Mouse (Mus musculus) adrenal gland, postnatal 10 days (tissue): ENCODE measurements around the gene Gtpbp6. TPM values are rescaled to one million over a fixed set of nuclear protein-coding genes. Genes with fewer than 3 reads are reported as not detected.
A peak's percentile ranks its signal among the peaks of the same experiment; 100 is the strongest.
"Not testable (repeated sequence)": the region's sequence is repeated elsewhere in the genome, so short reads cannot be mapped to it uniquely, and the experiment has no call there.

ENCODE experiments used
- DNase-seq: peaks from one replicate; pipeline ENCODE4 v3.0.0; 2021; ENCODE audit warnings: mixed read lengths
- long read RNA-seq, 2 experiments: library from polyadenylated mRNA; stranded (forward); transcript quantifications; one replicate each; pipeline ENCODE4 v2.0.0; 2021
- total RNA-seq, 2 experiments: library from RNA; stranded (reverse); gene quantifications; 2 replicates each; pipeline ENCODE4 v1.2.3; 2021

Gtpbp6 gene
- total RNA-seq = 10 to 100 TPM; 44.4 to 54.2 TPM
- long read RNA-seq, experiment 1, transcript Gtpbp6-202 (7 exons, 1,481 nt) = minor isoform, 9 of 89 reads
- long read RNA-seq, experiment 1, transcript Gtpbp6-201 (10 exons, 1,617 nt) = major isoform, 45 of 89 reads
- long read RNA-seq, experiment 1, partial matches to known transcripts = 8 of 89 reads
- long read RNA-seq, experiment 1, other reads (novel, unspliced or antisense) = 27 of 89 reads
- long read RNA-seq, experiment 2, transcript Gtpbp6-201 (10 exons, 1,617 nt) = major isoform, 27 of 52 reads
- long read RNA-seq, experiment 2, partial matches to known transcripts = 5 of 52 reads
- long read RNA-seq, experiment 2, other reads (novel, unspliced or antisense) = 19 of 52 reads

- DNase-seq = peak; percentile 97
Measured at GRCm38 (mm10) chr5:110107581-110108304, at the start of gene Gtpbp6. TSS of gene Gtpbp6 (minus strand) at chr5:110108197.

GRCm38 (mm10) chr5:110143007-110143406 lies 35.0 kb upstream of the Gtpbp6 start:
- no peak for DNase-seq

- DNase-seq = peak; percentile 55
Measured at GRCm38 (mm10) chr5:110142309-110142708, 34.3 kb upstream of the Gtpbp6 start.

GRCm38 (mm10) chr5:110140424-110140823 lies 32.4 kb upstream of the Gtpbp6 start:
- no peak for DNase-seq

- DNase-seq = no peak
Measured at GRCm38 (mm10) chr5:110139325-110139724, 31.3 kb upstream of the Gtpbp6 start.

GRCm38 (mm10) chr5:110137816-110138215 lies 29.8 kb upstream of the Gtpbp6 start:
- no peak for DNase-seq

- DNase-seq = no peak
Measured at GRCm38 (mm10) chr5:110136087-110136464, 28.1 kb upstream of the Gtpbp6 start.

GRCm38 (mm10) chr5:110135293-110136086 lies 27.5 kb upstream of the Gtpbp6 start, which contains the start of gene Chfr:
TSS of gene Chfr (plus strand) at chr5:110135842.
- peak; percentile 100 for DNase-seq

GRCm38 (mm10) chr5:110122380-110122779 lies 14.4 kb upstream of the Gtpbp6 start:
- DNase-seq = not testable (repeated sequence)

GRCm38 (mm10) chr5:110109991-110110441 lies 2.0 kb upstream of the Gtpbp6 start, which contains the start of gene Zfp605:
TSS of gene Zfp605 (plus strand) at chr5:110110092.
- peak; percentile 92 for DNase-seq

GRCm38 (mm10) chr5:110108305-110108628 lies 270 bp upstream of the Gtpbp6 start:
- no peak for DNase-seq

- no peak for DNase-seq
Measured at GRCm38 (mm10) chr5:110106901-110107564, 964 bp downstream of the Gtpbp6 start.

GRCm38 (mm10) chr5:110106140-110106871 lies 1.7 kb downstream of the Gtpbp6 start:
- peak; percentile 6 for DNase-seq

GRCm38 (mm10) chr5:110104616-110105380 lies 3.2 kb downstream of the Gtpbp6 start:
- DNase-seq = peak; percentile 7

GRCm38 (mm10) chr5:110103901-110104615 lies 3.9 kb downstream of the Gtpbp6 start:
- DNase-seq = no peak

GRCm38 (mm10) chr5:110102853-110103625 lies 5.0 kb downstream of the Gtpbp6 start:
- no peak for DNase-seq

- no peak for DNase-seq
Measured at GRCm38 (mm10) chr5:110102429-110102828, 5.6 kb downstream of the Gtpbp6 start.

GRCm38 (mm10) chr5:110101716-110102347 lies 6.2 kb downstream of the Gtpbp6 start:
- DNase-seq = peak; percentile 35
